Mouse (Mus musculus) liver, adult 2 months (tissue): Measurements from ENCODE around the gene Efcab1. TPM values are rescaled to one million over a fixed set of nuclear protein-coding genes. Genes with fewer than 3 reads are reported as not detected.

ENCODE experiments used
- DNase-seq: peaks from one replicate; pipeline ENCODE4 v3.0.0-alpha.2; 2011; ENCODE audit warnings: low read depth, low spot score; ENCODE audit errors: extremely low read depth
- H3K27ac ChIP-seq: fragments of 200-500 bp; replicated peaks from 2 replicates; pipeline ENCODE4 v1.5.1; 2012; ENCODE audit warnings: low read depth, mild to moderate bottlenecking, control low read depth, inconsistent platforms, low read length; ENCODE audit not compliant: insufficient read depth
- H3K27me3 ChIP-seq: fragments of 200-500 bp; 2 replicates; pipeline ENCODE4 v1.6.1; 2012; ENCODE audit warnings: mild to moderate bottlenecking, moderate library complexity, low read length, inconsistent platforms; ENCODE audit not compliant: control insufficient read depth, insufficient read depth
- H3K36me3 ChIP-seq: fragments of 200-500 bp; 2 replicates; pipeline ENCODE4 v1.6.1; 2012; ENCODE audit warnings: low read length, inconsistent platforms; ENCODE audit not compliant: control insufficient read depth, insufficient read depth
- H3K4me1 ChIP-seq: fragments of 200-500 bp; 2 replicates; pipeline ENCODE4 v1.6.1; 2011; ENCODE audit warnings: low read length; ENCODE audit not compliant: control insufficient read depth, insufficient read depth
- H3K4me3 ChIP-seq: fragments of 200-500 bp; 2 replicates; pipeline ENCODE4 v1.5.1; 2011; ENCODE audit warnings: low read depth, mild to moderate bottlenecking, control low read depth, low read length, moderate library complexity; ENCODE audit not compliant: insufficient read depth
- H3K79me2 ChIP-seq: fragments of 200-500 bp; 2 replicates; pipeline ENCODE4 v1.6.1; 2012; ENCODE audit warnings: inconsistent platforms, mild to moderate bottlenecking, low read length, moderate library complexity; ENCODE audit not compliant: control insufficient read depth, insufficient read depth
- H3K9ac ChIP-seq: fragments of 200-500 bp; 2 replicates; pipeline ENCODE4 v1.6.1; 2012; ENCODE audit warnings: low read depth, mild to moderate bottlenecking, control low read depth, inconsistent platforms, low read length
- CTCF ChIP-seq: fragments of 200-500 bp; IDR thresholded peaks from 2 replicates; pipeline ENCODE4 v1.5.1; 2011; ENCODE audit warnings: low read depth, low read length, control low read depth
- POLR2A ChIP-seq: fragments of 200-500 bp; IDR thresholded peaks from 2 replicates; pipeline ENCODE4 v1.6.1; 2011; ENCODE audit warnings: low read length, control low read depth; ENCODE audit not compliant: insufficient read depth; ENCODE audit errors: extremely low read depth
- WGBS: fragments of 180-500 bp; shearing (Covaris S2); methylation state at CpG from one replicate; pipeline ENCODE4 v1.1.7; 2018; 5-methylcytosine and 5-hydroxymethylcytosine counted together
- polyA plus RNA-seq: library from polyadenylated mRNA; depleted of rRNA; stranded (reverse); fragments of >200 nt; gene quantifications from 2 replicates; pipeline ENCODE4 v1.2.3, GENCODE M21; 2012; rRNA removed
- total RNA-seq: library from RNA; depleted of rRNA; stranded (reverse); fragments of >200 nt; gene quantifications from 2 replicates; pipeline ENCODE4 v1.2.3, GENCODE M21; 2014; rRNA removed

Gene Efcab1
- total RNA-seq (not detected in 2 replicates), polyA plus RNA-seq (not detected in 2 replicates)

DNA sequence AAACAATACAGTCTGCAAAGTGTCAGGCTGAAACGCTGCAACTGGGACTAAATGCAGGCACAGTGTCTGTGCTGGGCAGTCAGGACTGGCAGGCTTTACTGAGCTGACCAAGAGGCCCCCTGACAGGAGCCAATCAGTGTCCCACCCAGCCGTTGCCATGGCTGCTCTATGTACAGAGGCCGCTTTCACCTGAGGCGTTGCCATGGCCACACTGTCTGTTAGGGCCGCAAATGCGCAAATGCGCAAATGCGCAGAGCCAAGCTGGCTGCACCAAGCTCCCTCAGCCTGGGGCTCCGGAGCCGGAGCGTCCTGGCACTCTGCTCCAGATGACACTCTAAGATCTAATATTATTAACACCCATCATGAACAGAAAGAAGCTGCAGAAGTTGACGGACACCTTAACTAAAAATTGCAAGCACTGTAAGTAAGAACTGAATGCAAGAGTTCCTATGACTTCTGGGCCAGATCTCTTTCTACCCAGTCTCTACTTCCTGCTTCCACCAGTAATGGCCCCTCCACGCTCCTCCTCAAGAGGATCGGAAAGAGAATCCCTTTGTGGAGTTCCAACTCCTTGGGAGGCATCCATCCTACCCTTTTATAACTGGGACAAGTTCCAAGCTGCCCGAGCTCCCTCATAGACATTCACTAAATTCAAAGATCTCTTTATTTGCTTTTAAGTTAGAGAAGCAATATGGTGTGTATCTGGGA is at the start of gene Efcab1:
Gene Efcab1, plus strand, starts transcription at position 214 of the 708 bp plus-strand sequence.
- no peaks in the 10 kb centered on the region for H3K4me1 ChIP-seq
- DNase-seq, result no peak
- TF ChIP-seq CTCF (no peak), POLR2A (no peak)
- H3K36me3 ChIP-seq, result no peaks in the 10 kb centered on the region
- H3K9ac ChIP-seq, result no peak within 1 kb of the TSS
- no peak within 1 kb of the TSS for H3K4me3 ChIP-seq
- H3K79me2 ChIP-seq, result no peaks in the 10 kb centered on the region
- H3K27me3 ChIP-seq, result no peaks in the 10 kb centered on the region
- WGBS, result 17% methylated on average over 15 of the region's 15 CpGs
- no peak within 1 kb of the TSS for H3K27ac ChIP-seq

DNA sequence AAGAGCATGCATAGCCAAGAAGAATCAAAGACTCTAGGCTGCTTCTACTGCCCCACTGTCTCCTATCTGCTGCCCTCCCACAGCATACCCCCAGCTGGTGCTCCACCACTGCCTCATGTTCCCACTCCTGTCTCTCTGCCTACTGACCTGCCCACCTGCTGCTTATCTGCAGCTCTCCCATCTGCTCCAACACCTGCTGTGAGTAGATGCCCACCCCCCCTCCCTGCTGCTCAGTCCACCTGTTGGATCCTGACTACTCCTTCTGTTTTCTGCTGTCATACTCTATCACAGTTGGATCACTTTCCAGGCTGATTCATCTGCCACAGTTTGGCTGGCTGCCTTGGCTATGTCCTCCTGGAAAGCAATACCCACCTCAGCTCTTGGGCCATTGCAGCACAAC is 47.0 kb upstream of the Efcab1 start:
- TF ChIP-seq CTCF (no peak), POLR2A (no peak)
- no peak overlapping the region for H3K9ac ChIP-seq
- no peak for DNase-seq

DNA sequence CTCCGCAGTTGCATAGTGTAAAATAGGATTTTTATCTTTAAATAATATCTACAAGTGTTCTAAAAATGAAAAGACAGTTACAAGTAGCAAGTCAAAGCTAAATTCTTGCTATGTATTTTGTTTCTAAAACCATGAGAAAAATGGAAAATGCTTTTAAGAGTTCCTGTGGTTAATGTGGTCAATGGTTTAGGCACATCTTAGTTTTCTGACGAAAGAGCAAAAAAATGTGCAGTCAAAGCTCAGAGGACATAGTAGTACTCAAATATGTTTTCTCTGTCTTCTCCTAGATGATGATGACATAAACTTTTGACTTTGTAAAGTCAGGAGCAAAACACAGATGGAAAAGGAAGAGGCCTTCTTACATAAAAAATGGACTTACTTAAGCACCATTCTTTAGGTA is 21.5 kb upstream of the Efcab1 start:
- Histone ChIP-seq H3K9ac (no peak overlapping the region), H3K4me1 (no peaks in the 10 kb centered on the region), H3K4me3 (no peak overlapping the region), H3K36me3 (no peaks in the 10 kb centered on the region), H3K27me3 (no peaks in the 10 kb centered on the region), H3K27ac (no peak overlapping the region), H3K79me2 (no peaks in the 10 kb centered on the region)
- no peak for DNase-seq
- 86% methylated on average over 2 of the region's 2 CpGs for WGBS
- TF ChIP-seq CTCF, result no peak
- no peak for TF ChIP-seq POLR2A

More for the DNA sequence above, 47.0 kb upstream of the Efcab1 start:
- Histone ChIP-seq H3K4me3 (no peak overlapping the region), H3K36me3 (no peaks in the 10 kb centered on the region), H3K27me3 (no peaks in the 10 kb centered on the region), H3K4me1 (no peaks in the 10 kb centered on the region), H3K79me2 (no peaks in the 10 kb centered on the region), H3K27ac (no peak overlapping the region)

DNA sequence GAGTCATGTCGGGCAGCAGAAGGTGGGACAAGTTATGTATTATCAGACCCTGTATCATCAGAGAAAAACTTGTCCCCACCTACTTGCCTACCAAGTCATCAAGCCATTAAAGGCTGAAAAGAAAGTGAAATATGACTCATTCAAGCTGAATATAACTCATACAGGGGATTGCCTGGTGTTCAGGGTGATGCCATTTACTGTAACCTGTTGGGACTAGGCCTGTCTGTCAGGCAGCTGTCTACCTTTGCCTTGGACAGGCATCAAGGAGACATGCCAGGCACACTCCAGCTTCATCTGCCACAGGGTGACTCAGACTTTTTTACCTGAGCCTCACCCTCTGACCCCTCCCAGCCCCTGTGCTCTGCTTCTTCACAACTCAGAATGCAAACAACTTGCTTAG is 21.0 kb upstream of the Efcab1 start:
- no peak overlapping the region for H3K9ac ChIP-seq
- no peak overlapping the region for H3K27ac ChIP-seq
- no peaks in the 10 kb centered on the region for H3K27me3 ChIP-seq
- DNase-seq, result no peak
- TF ChIP-seq POLR2A, result no peak
- TF ChIP-seq CTCF, result no peak
- WGBS, result 79% methylated on average over 1 of the region's 1 CpGs
- H3K4me3 ChIP-seq, result no peak overlapping the region
- H3K79me2 ChIP-seq, result no peaks in the 10 kb centered on the region
- H3K4me1 ChIP-seq, result no peaks in the 10 kb centered on the region
- H3K36me3 ChIP-seq, result no peaks in the 10 kb centered on the region

DNA sequence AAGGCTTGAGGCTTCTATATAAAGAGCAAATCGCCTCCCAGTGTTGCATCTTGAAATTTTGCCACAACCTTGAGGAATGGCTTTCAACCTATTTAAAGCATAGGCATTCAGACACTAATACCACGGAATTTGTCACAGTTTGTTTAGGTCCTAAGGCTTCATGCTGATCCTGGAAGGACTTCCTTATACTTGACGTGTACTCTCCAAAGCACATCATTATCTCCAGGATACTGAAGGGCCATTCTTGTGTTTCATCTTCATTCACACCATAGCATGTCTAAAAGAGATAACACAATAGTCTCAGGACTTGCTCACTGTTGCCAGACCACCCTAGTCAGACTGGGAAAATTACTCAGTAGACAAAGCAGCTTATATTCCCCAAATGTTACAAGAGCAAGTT is 13.9 kb upstream of the Efcab1 start:
- 79% methylated on average over 3 of the region's 3 CpGs for WGBS
- H3K27ac ChIP-seq, result no peak overlapping the region
- H3K27me3 ChIP-seq, result no peaks in the 10 kb centered on the region
- no peak overlapping the region for H3K9ac ChIP-seq
- H3K36me3 ChIP-seq, result no peaks in the 10 kb centered on the region
- TF ChIP-seq POLR2A (no peak), CTCF (no peak)
- no peaks in the 10 kb centered on the region for H3K4me1 ChIP-seq
- H3K79me2 ChIP-seq, result no peaks in the 10 kb centered on the region
- no peak for DNase-seq
- no peak overlapping the region for H3K4me3 ChIP-seq

DNA sequence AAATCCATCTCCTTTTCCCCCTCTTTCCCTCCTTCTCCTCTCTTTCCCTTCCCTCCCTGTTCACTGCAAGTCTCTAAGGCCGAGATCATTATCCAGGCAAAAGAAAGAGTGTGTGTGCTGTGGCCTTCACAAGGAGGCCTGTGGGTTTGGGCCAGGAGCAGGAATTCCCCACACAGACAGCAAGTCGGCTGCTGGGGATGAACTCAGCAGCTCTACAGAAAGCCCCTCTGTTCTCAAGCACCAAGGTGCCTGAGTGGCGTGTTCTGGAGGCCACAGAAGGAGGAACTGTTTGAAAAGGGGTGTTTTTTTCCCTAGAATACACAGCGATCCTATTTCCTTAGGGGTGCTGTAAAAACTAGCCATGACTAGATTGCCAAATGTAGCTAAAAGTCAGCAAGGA is 12.5 kb upstream of the Efcab1 start:
- WGBS, result 78% methylated on average over 4 of the region's 4 CpGs
- Histone ChIP-seq H3K27me3 (no peaks in the 10 kb centered on the region), H3K4me3 (no peak overlapping the region), H3K36me3 (no peaks in the 10 kb centered on the region), H3K4me1 (no peaks in the 10 kb centered on the region), H3K27ac (no peak overlapping the region), H3K9ac (no peak overlapping the region), H3K79me2 (no peaks in the 10 kb centered on the region)
- TF ChIP-seq CTCF, result no peak
- no peak for TF ChIP-seq POLR2A
- no peak for DNase-seq
